Mouse (Mus musculus) midbrain, embryonic 13.5 days (tissue): ENCODE data around the gene Lmod2. TPM values are rescaled to one million over a fixed set of nuclear protein-coding genes. Genes with fewer than 3 reads are reported as not detected.

ENCODE experiments used
- ATAC-seq: fragments of 200-750 bp; cut with Nextera tagmentation; 2 replicates; pipeline ENCODE4 v1.8.0; 2017; ENCODE audit warnings: mild to moderate bottlenecking, moderate TSS enrichment, moderate library complexity
- H3K27ac ChIP-seq: fragments of 300-500 bp; sonication (generic); 2 replicates; pipeline ENCODE4 v1.5.1; 2015; ENCODE audit warnings: inconsistent platforms, mild to moderate bottlenecking, moderate library complexity
- H3K27me3 ChIP-seq: fragments of 300-500 bp; sonication (generic); 2 replicates; pipeline ENCODE4 v1.6.1; 2015; ENCODE audit warnings: mild to moderate bottlenecking, inconsistent platforms
- H3K36me3 ChIP-seq: fragments of 300-500 bp; sonication (generic); 2 replicates; pipeline ENCODE4 v1.6.1; 2015; ENCODE audit warnings: mild to moderate bottlenecking, inconsistent platforms
- H3K4me1 ChIP-seq: fragments of 300-500 bp; sonication (generic); replicated peaks from 2 replicates; pipeline ENCODE4 v1.6.1; 2015; ENCODE audit warnings: inconsistent platforms
- H3K4me2 ChIP-seq: fragments of 300-500 bp; sonication (generic); replicated peaks from 2 replicates; pipeline ENCODE4 v1.6.1; 2015; ENCODE audit warnings: moderate library complexity, mild to moderate bottlenecking, inconsistent platforms
- H3K4me3 ChIP-seq: fragments of 300-500 bp; sonication (generic); replicated peaks from 2 replicates; pipeline ENCODE4 v1.5.1; 2015; ENCODE audit warnings: mild to moderate bottlenecking, inconsistent platforms
- H3K9ac ChIP-seq: fragments of 300-500 bp; sonication (generic); replicated peaks from 2 replicates; pipeline ENCODE4 v1.6.1; 2015; ENCODE audit warnings: mild to moderate bottlenecking, inconsistent platforms
- H3K9me3 ChIP-seq: fragments of 300-500 bp; sonication (generic); 2 replicates; pipeline ENCODE4 v1.6.1; 2016; ENCODE audit warnings: mild to moderate bottlenecking, inconsistent platforms
- WGBS: fragments of 180-500 bp; shearing (Covaris S2); methylation state at CpG from one replicate; pipeline ENCODE4 v1.1.7; 2015; 5-methylcytosine and 5-hydroxymethylcytosine counted together
- polyA plus RNA-seq: library from polyadenylated mRNA; unstranded; fragments of >200 nt; fragmentation: Nextera tagmentation; extraction: Ambion mirVana; gene quantifications from 2 replicates; pipeline ENCODE4 v1.2.1, GENCODE M21; 2015

Lmod2 gene
- polyA plus RNA-seq, 1 experiment from 2014 or later = not detected

DNA sequence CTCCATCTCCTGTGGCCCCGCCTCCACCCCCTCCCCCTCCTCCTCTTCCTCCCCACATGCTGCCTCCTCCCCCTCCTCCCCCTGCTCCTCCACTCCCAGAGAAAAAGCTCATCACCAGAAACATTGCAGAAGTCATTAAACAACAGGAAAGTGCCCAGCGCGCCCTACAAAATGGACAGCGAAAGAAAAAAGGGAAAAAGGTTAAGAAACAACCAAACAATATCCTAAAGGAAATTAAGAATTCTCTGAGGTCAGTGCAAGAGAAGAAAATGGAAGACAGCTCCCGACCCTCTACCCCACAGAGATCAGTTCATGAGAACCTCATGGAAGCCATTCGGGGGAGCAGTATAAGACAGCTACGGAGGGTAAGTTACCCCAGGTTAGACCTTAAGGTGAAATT is 6.7 kb downstream of the Lmod2 start:
- Histone ChIP-seq H3K4me2 (no peak overlapping the region), H3K4me3 (no peak overlapping the region), H3K4me1 (peaks cover 5% of the 10 kb centered on the region; the same call in 1 of the 2 replicates), H3K27ac (no peak overlapping the region), H3K9ac (no peak overlapping the region), H3K9me3 (no peaks in the 10 kb centered on the region), H3K36me3 (no peaks in the 10 kb centered on the region), H3K27me3 (no peaks in the 10 kb centered on the region)
- 95% methylated on average over 7 of the region's 7 CpGs for WGBS
- ATAC-seq = no peak

DNA sequence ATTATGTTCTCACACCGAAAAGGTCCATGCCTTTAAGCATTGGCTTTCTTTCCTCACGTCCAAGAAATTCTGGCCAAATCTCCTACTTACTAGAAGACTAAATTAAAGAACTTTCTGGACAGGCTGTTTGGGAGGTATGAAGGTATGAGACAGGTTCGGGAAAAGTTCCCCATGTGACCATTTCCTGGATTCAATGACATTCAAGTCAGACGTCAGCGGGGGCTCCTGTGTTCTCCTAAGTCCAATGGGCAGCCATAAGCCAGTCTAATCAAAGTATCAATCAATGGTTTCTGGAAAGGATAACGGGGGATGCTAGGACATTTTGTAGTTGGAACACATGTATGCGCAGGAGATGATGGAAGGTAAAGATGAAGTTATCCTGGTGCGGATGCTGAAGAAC is 8.1 kb downstream of the Lmod2 start:
- H3K4me1 ChIP-seq = peaks cover 5% of the 10 kb centered on the region; the same call in 1 of the 2 replicates
- ATAC-seq = no peak
- no peak overlapping the region for H3K4me2 ChIP-seq
- H3K4me3 ChIP-seq = no peak overlapping the region
- no peak overlapping the region for H3K27ac ChIP-seq
- no peak overlapping the region for H3K9ac ChIP-seq
- H3K9me3 ChIP-seq = no peaks in the 10 kb centered on the region
- no peaks in the 10 kb centered on the region for H3K27me3 ChIP-seq
- 92% methylated on average over 8 of the region's 8 CpGs for WGBS
- no peaks in the 10 kb centered on the region for H3K36me3 ChIP-seq

DNA sequence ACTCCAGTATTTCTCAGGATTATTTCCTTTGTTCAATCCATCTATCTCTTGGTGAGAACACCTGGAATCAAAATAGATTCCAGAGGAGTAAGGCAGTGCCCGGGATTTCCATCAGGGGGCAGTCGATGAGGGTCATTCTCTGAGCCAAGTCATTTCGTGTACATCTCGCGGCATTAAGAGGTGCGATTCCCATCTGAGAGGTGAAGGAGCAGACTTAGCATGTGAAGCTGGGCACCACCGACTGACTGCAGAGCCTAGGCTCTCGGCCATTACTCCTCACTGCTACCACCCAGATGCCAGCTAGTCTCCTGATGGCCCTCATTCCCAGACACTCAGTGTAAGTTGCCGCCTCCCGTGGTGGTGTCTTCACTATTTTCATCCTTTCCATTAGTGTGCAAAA is 8.9 kb downstream of the Lmod2 start:
- Histone ChIP-seq H3K4me3 (no peak overlapping the region), H3K4me2 (no peak overlapping the region), H3K9ac (no peak overlapping the region), H3K27ac (no peak overlapping the region), H3K36me3 (no peaks in the 10 kb centered on the region), H3K4me1 (peaks cover 5% of the 10 kb centered on the region; the same call in 1 of the 2 replicates), H3K27me3 (no peaks in the 10 kb centered on the region), H3K9me3 (no peaks in the 10 kb centered on the region)
- WGBS = 85% methylated on average over 10 of the region's 10 CpGs
- no peak for ATAC-seq

- Histone ChIP-seq H3K27ac (no peak overlapping the region), H3K9ac (no peak overlapping the region)
Measured at GRCm38 (mm10) chr6:24607531-24607930, 10.0 kb downstream of the Lmod2 start.

GRCm38 (mm10) chr6:24608129-24608528 is 10.6 kb downstream of the Lmod2 start:
- no peak overlapping the region for H3K27ac ChIP-seq
- H3K4me3 ChIP-seq = no peak overlapping the region
- ATAC-seq = no peak

More at GRCm38 (mm10) chr6:24607531-24607930, 10.0 kb downstream of the Lmod2 start:
- no peaks in the 10 kb centered on the region for H3K9me3 ChIP-seq
- no peaks in the 10 kb centered on the region for H3K36me3 ChIP-seq
- ATAC-seq = no peak
- WGBS = 95% methylated on average over 15 of the region's 15 CpGs
- no peak overlapping the region for H3K4me2 ChIP-seq
- H3K4me1 ChIP-seq = no peaks in the 10 kb centered on the region
- no peak overlapping the region for H3K4me3 ChIP-seq
- no peaks in the 10 kb centered on the region for H3K27me3 ChIP-seq

DNA sequence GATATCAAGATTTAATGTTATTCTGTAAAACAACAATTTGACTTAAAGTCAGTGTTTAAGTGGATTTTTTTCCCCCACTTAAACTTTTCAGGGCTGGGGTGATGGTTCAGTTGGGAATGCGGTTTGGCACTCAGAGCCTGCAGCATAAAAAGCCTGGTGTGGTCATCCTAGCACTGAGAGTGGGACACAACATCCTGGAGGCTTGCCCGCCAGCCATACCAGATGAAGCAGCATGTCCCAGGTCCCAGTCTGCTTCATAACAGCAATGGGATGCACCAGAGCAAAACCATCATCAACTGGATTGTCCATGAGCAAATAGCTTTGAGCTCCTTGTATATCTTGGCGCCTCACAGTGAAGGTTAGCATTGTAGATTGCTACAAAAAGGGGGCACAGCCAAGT is 11.1 kb downstream of the Lmod2 start:
- Histone ChIP-seq H3K36me3 (peaks cover 5% of the 10 kb centered on the region), H3K4me1 (no peaks in the 10 kb centered on the region), H3K4me2 (no peak overlapping the region), H3K27me3 (no peaks in the 10 kb centered on the region), H3K27ac (no peak overlapping the region), H3K4me3 (no peak overlapping the region), H3K9ac (no peak overlapping the region), H3K9me3 (no peaks in the 10 kb centered on the region)
- no peak for ATAC-seq
- WGBS = 94% methylated on average over 3 of the region's 3 CpGs

More at GRCm38 (mm10) chr6:24608129-24608528, 10.6 kb downstream of the Lmod2 start:
- Histone ChIP-seq H3K27me3 (no peaks in the 10 kb centered on the region), H3K4me1 (no peaks in the 10 kb centered on the region), H3K9ac (no peak overlapping the region), H3K9me3 (no peaks in the 10 kb centered on the region), H3K36me3 (peaks cover under 1% of the 10 kb centered on the region), H3K4me2 (no peak overlapping the region)
- 82% methylated on average over 4 of the region's 4 CpGs for WGBS

DNA sequence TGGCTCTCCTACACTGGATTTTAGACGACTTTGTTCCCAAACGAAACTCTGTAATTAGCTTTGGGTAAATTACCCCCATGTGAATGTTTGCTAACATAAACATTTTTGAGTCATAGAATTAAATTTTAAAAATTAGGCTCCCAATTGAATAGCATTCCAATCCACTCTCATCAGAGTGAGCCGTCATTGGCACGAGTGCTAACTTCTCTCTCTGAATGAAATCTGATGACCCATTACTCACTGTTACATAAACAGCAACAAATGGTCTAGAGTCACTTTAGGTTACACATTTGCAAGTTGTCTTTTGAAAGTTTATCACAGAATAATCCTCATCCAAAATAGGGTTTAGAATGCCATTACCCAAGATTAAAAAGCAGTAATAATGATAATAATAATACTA is 12.0 kb downstream of the Lmod2 start:
- Histone ChIP-seq H3K4me2 (no peak overlapping the region), H3K36me3 (peaks cover 9% of the 10 kb centered on the region), H3K4me3 (no peak overlapping the region), H3K4me1 (no peaks in the 10 kb centered on the region), H3K9me3 (no peaks in the 10 kb centered on the region), H3K9ac (no peak overlapping the region), H3K27ac (no peak overlapping the region), H3K27me3 (no peaks in the 10 kb centered on the region)
- 87% methylated on average over 4 of the region's 4 CpGs for WGBS
- no peak for ATAC-seq

GRCm38 (mm10) chr6:24610358-24610757 is 12.8 kb downstream of the Lmod2 start:
- Histone ChIP-seq H3K36me3 (peaks cover 18% of the 10 kb centered on the region), H3K4me1 (no peaks in the 10 kb centered on the region), H3K27ac (no peak overlapping the region), H3K9ac (no peak overlapping the region), H3K4me2 (no peak overlapping the region), H3K27me3 (no peaks in the 10 kb centered on the region), H3K9me3 (no peaks in the 10 kb centered on the region), H3K4me3 (no peak overlapping the region)
- WGBS = 92% methylated on average over 4 of the region's 4 CpGs
- ATAC-seq = no peak

- Histone ChIP-seq H3K36me3 (peaks cover 29% of the 10 kb centered on the region), H3K4me2 (no peak overlapping the region), H3K4me1 (no peaks in the 10 kb centered on the region), H3K9ac (no peak overlapping the region), H3K27ac (no peak overlapping the region), H3K4me3 (no peak overlapping the region), H3K9me3 (no peaks in the 10 kb centered on the region), H3K27me3 (no peaks in the 10 kb centered on the region)
- 91% methylated on average over 7 of the region's 7 CpGs for WGBS
- ATAC-seq = no peak
Measured at GRCm38 (mm10) chr6:24612074-24612755, 14.7 kb downstream of the Lmod2 start.

DNA sequence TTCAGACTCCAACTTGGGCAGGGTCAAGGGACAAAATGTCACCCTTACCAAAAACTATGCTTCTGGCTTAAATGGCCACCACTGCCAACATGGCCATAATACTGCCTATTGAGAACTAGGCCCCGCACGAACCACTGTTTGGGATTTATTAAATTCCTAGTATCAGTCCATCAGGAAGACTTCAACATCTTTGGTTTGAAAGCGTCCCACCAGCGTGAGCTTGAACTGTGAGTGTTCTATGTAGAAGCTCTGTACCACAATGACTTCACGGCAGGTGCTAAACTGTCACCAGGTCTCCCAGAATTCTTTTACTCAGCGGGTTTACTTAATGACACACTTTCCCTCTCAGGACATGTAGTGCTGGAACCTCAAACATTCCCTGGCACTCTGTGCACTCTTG is 15.8 kb downstream of the Lmod2 start:
- H3K4me1 ChIP-seq = no peaks in the 10 kb centered on the region
- H3K4me2 ChIP-seq = no peak overlapping the region
- H3K9ac ChIP-seq = no peak overlapping the region
- H3K36me3 ChIP-seq = peaks cover 41% of the 10 kb centered on the region
- no peaks in the 10 kb centered on the region for H3K27me3 ChIP-seq
- no peaks in the 10 kb centered on the region for H3K9me3 ChIP-seq
- H3K27ac ChIP-seq = no peak overlapping the region
- ATAC-seq = no peak
- no peak overlapping the region for H3K4me3 ChIP-seq
- 95% methylated on average over 6 of the region's 6 CpGs for WGBS

DNA sequence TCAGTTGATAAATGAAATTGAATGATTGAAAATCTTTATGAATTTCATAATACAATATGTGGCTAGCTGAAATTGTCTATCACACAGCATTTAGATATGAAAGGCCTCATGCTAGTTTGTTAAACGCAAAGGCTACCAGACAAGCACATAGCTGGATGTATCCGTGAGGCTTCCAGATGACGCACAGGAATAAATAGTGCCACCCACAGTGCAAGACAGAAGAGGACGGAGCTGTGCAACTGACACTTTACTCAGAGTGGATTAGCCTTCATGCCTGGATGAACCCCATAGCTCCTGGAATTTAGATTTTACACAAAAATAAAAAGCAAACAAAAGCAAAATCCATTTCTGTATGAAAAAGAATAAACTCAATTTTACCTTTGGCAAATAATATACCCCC is 16.4 kb downstream of the Lmod2 start:
- ATAC-seq = no peak
- Histone ChIP-seq H3K4me3 (no peak overlapping the region), H3K36me3 (peaks cover 41% of the 10 kb centered on the region)

GRCm38 (mm10) chr6:24616746-24617145 is 19.2 kb downstream of the Lmod2 start:
- Histone ChIP-seq H3K9ac (no peak overlapping the region), H3K27ac (no peak overlapping the region), H3K9me3 (no peaks in the 10 kb centered on the region), H3K27me3 (no peaks in the 10 kb centered on the region), H3K4me2 (no peak overlapping the region), H3K4me1 (no peaks in the 10 kb centered on the region), H3K36me3 (peaks cover 49% of the 10 kb centered on the region), H3K4me3 (no peak overlapping the region)
- ATAC-seq = no peak
- 72% methylated on average over 4 of the region's 4 CpGs for WGBS

More for the DNA sequence above, 16.4 kb downstream of the Lmod2 start:
- Histone ChIP-seq H3K4me1 (no peaks in the 10 kb centered on the region), H3K27me3 (no peaks in the 10 kb centered on the region), H3K9me3 (no peaks in the 10 kb centered on the region), H3K4me2 (no peak overlapping the region), H3K27ac (no peak overlapping the region), H3K9ac (no peak overlapping the region)
- WGBS = 41% methylated on average over 4 of the region's 4 CpGs
